Mouse (Mus musculus): ENCODE data around the gene Shroom3.
A peak's percentile ranks its signal among the peaks of the same experiment; 100 is the strongest.

Gene Shroom3

DNA sequence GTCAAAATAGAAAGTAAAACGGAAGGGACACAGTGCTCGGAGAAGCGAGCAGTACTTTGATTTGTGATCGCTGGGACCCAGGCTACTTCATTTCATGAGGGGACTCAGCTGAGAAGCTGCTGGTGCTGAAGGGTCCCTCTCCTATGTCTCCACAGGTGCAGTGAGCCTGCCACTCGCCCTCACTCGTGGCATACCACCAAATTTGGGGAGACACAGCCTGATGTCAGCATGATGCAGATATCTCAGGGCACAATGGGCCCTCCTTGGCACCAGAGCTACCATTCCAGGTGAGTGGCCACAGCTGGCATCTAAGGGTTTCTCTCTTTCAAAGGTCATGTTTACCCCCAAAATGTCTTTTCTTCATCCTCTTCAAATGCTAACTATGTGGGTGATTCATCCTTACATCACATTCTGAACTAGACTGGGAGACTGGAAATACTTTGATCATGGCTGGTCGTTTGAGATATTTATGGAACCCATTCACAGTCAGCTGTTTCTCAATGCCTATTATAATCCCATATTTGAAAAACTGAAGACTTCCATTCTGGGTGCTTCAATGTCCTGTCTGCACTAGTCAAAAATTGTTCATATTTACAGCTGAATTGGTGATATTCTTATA lies 250.5 kb downstream of the Shroom3 start:
- DNase-seq (ENCODE audit: low spot score), result no peak

GRCm38 (mm10) chr5:92934269-92934939 lies 251.2 kb downstream of the Shroom3 start:
- DNase-seq (ENCODE audit: low spot score), result no peak

DNA sequence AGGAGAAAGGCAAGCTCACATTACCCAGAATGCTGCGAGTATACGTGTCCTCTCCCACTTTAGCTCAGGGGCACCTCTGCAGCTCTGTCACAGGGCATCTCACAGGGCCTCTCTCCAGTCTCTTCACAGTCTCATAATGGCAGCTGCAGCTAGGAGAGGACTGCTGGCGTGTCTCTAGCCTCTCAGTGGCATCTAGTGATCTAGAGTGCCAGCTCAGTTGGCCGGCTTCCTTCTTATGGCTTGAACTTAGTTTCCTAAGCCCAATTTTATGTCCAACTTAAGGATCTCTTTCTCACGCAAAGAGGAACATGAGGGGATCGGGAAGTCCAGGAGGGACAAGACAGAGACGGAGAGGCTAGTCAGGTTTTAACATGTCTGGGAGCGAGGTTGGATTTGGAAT lies 252.6 kb downstream of the Shroom3 start:
- no peak for DNase-seq (ENCODE audit: low spot score)

GRCm38 (mm10) chr5:92937701-92938100 lies 254.5 kb downstream of the Shroom3 start:
- DNase-seq (ENCODE audit: low spot score), result no peak

GRCm38 (mm10) chr5:92939246-92939995 lies 256.2 kb downstream of the Shroom3 start:
- DNase-seq (ENCODE audit: low spot score), result no peak

- DNase-seq (ENCODE audit: low spot score), result no peak
Measured at GRCm38 (mm10) chr5:92942166-92942565, 258.9 kb downstream of the Shroom3 start.

DNA sequence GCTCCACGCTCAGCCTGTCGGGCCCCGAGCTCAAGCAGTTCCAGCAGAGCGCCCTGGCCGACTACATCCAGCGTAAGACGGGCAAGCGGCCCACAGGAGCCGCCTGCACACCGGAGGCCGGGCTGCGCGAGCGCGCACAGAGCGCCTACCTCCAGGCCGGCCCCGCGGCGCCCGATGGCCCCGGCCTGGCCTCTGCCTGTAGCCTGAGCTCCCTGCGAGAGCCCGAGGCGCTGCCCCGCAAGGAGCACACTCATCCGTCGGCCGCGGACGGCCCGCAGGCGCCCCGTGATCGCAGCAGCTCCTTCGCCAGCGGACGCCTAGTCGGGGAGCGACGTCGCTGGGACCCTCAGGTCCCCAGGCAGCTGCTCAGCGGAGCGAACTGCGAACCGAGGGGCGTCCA lies 259.3 kb downstream of the Shroom3 start:
- no peak for DNase-seq (ENCODE audit: low spot score)

DNA sequence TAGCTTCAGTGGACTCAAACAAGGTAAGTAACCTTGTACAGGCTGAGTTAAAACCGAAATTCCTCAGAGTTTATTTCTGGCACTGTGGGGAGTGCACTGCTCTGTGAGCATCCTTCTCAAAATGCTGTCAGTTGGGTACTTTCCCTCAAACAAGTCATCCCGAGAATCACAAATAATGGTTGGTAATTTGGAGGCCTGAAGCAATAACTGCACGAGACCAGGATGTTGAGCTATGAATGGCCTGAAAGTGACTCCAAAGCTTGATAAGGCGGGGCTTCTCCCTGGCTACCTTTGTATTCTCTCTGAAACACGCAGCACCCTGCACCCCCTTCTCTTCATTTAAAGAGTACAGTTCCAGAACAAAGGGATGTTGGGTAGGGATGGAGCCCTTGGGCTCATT lies 261.6 kb downstream of the Shroom3 start:
- DNase-seq (ENCODE audit: low spot score), result no peak

DNA sequence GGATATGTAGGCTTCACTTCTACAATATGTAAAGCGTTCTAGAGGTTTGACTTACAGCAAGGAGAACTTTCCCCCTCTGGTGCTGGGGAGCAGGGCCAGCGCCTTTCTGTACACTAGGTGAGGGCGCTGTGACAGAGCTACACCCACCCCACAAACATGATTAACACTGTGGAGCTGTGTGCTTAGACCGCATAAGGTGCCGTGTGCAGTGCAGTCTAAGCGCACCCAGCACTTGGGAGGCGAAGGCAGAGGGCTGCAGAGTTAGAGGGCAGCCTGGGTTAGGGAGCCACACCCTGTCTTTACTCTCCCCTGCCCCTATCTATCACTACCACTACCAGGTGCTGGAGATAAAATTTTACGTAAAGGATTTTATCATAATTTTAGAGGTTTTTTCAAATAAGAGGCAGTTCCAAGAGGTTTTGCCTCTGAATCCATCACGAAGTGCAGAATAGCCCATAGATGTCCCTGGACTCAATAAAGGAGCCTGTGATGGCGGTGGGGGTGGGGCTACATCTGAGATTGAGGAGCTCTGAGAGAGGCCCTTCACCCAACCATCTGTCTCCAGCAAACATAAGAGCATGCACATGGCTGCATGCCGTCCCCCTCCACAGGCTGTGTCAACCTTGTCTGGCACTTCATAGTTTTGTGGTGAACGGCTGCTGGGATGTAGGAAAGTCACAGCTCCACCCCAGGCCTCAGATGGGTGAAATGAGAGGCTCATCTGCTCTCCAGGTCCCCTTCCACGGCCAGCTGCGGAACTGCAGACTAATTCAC lies 265.9 kb downstream of the Shroom3 start:
- no peak for DNase-seq (ENCODE audit: low spot score)

GRCm38 (mm10) chr5:92950583-92950982 lies 267.3 kb downstream of the Shroom3 start:
- no peak for DNase-seq (ENCODE audit: low spot score)

DNA sequence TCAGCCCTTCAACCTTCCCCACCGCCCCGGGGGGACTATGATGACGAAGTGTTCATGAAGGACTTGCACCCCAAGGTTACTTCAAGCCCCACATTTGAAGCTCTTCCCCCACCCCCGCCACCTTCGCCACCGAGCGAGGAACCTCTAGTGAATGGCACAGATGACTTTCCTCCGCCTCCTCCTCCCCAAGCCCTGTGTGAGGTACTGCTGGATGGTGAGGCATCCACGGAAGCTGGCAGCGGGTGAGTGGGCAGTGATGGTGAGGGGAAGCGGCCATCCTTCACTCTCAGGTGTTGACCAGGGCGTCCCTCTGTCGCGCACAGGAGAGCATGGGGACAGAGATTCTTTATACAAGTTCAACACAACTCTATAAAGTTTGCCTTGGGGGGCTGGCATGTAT lies 267.8 kb downstream of the Shroom3 start:
- DNase-seq (ENCODE audit: low spot score), result no peak

DNA sequence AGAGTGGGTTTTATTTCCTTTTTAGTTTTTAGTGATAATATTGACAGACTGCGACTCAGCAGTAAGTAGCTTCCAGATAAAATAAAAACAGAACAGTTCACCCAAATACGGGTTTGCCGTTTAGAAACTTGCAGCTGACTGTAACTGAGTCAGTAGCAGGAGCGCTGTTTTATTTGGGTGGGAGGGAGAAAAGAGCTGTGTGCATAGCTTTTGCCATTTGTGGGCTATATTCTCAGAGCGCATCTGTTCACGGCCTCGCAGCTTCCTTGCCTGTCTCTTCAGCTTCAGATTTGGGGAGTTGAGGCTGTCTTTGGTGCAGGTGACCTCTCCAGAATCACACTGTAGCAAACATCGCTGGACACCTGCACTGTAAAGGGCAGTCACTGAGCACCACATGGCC lies 270.6 kb downstream of the Shroom3 start:
- DNase-seq (ENCODE audit: low spot score), result no peak

- DNase-seq (ENCODE audit: low spot score), result peak; percentile 90
Measured at GRCm38 (mm10) chr5:92954323-92954722, 271.1 kb downstream of the Shroom3 start.

DNA sequence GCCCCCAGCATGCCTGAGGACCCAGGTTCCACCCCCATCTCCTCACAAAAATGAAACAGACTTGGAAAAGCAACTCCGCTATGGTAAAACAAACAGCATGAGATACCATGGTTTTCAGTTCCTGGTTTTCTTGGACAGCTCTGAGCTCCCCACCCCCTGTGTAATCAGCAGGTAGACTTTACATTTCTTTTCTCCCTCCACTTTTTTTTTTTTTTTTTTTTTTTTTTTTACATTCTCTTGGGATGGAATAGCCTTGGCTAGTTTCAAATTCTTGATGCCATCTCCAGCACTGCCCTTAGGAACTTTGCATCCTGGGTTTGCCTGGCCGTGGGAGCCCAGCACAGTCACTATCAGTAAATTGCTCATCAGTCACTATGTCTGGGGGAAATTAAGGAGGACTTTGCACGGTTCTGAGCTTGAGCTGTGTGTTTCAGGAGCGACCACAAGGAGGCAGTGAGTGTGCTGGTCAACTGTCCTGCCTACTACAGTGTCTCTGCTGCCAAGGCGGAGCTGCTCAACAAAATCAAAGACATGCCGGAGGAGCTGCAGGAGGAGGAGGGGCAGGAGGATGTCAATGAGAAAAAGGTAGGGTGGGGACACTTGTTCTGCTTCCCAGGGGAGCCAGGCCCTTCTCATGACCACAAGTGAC lies 271.7 kb downstream of the Shroom3 start:
- DNase-seq (ENCODE audit: low spot score), result peak; percentile 65

DNA sequence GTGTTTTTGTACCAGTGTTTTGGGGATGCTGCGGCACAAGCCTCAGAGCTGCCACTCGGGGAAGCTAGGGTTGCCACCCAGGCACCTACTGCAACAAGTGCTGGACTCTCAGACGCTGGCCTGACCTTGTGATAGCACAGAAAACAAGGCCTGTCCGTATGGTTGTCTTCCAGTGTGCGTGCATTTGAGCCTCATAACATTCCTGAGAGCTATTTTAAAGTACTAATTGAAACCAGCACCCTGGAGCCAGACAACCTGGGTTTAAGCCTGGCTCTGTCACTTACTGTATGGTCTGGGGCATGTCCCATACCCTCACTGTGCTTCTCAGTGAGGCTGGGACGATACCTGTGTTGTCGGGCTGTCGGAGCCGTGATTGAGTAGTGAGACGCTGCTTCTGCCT lies 276.1 kb downstream of the Shroom3 start:
- DNase-seq (ENCODE audit: low spot score), result no peak

DNA sequence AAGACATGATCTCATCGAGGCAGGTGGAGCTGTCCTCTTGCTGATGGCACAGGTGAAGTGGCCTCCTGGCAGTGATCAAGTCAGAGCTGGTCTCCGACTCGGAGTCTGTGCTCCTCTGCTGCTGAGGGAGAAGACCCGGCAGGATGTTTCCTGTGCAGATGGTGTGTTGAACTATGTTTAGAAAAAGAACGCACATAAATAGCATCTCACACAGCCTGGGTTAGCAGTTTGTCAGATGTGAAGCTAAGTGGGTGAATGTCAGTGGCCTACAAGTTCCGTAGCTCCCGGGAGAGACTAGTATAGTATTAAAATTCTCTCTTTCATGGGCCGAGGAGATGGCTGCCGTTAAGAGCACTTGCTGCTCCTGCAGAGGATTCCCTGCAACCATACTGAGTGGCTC lies 276.5 kb downstream of the Shroom3 start:
- DNase-seq (ENCODE audit: low spot score), result no peak

GRCm38 (mm10) chr5:92961353-92961752 lies 278.1 kb downstream of the Shroom3 start:
- no peak for DNase-seq (ENCODE audit: low spot score)

GRCm38 (mm10) chr5:92961770-92962231 lies 278.6 kb downstream of the Shroom3 start:
- no peak for DNase-seq (ENCODE audit: low spot score)

DNA sequence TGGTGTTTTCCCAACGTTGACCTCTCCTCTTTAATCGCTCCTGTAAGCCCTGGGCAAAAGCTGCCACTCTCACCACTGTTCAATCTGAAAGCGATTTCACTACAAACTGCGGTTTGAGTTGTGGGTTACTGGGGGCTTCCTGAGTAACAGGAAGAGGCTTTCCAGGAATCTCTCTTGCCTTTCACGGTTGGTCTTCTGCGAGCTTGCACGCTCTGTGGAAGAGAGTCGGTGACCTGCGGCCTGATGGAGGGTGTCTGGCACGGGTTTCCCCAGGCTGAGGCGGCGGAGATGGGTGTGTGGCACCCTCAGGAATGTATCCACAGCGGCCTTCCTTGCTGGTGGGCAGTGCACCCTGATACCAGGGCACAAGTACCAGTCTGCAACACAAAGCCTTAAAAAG lies 281.5 kb downstream of the Shroom3 start:
- DNase-seq (ENCODE audit: low spot score), result no peak

GRCm38 (mm10) chr5:92967143-92967542 lies 283.9 kb downstream of the Shroom3 start:
- no peak for DNase-seq (ENCODE audit: low spot score)

DNA sequence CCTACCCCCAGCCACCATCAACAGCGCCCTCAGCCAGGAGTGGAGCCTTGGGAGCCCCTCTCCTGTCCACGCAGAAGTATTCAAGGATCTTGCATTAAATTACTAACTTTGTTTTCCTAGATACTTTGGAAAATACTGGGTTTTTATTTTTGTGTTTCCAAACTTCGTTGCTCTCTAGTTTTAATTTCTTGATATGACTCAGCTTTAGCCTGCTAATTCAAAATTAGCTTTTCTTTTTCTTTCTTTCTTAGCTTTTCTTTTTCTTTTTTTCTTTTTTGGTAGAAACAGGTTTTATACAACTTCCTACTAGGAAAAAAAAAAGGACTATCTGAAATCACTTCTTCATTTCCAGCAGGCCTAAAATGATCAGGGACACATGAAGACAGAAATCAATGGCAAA lies 284.7 kb downstream of the Shroom3 start:
- no peak for DNase-seq (ENCODE audit: low spot score)

- no peak for DNase-seq (ENCODE audit: low spot score)
Measured at GRCm38 (mm10) chr5:92969443-92969842, 286.2 kb downstream of the Shroom3 start.

All from embryo, embryonic 10.5 days (tissue).